Mouse (Mus musculus) subcutaneous adipose tissue, adult 2 months (tissue): Measurements from ENCODE around the gene Mtm1. TPM values are rescaled to one million over a fixed set of nuclear protein-coding genes. Genes with fewer than 3 reads are reported as not detected.

ENCODE experiments used
- polyA plus RNA-seq: library from polyadenylated mRNA; depleted of rRNA; stranded (reverse); fragments of >200 nt; gene quantifications from 2 replicates; pipeline ENCODE4 v1.2.3, GENCODE M21; 2012; ENCODE audit warnings: low replicate concordance; rRNA removed

The Mtm1 gene
- 2.7 and 4.0 TPM in 2 replicates for polyA plus RNA-seq

GRCm38 (mm10) chrX:71210467-71210866, at the start of gene Mtm1:
TSS of gene Mtm1 (plus strand) at chrX:71210767.

GRCm38 (mm10) chrX:71364554-71364991, 154.0 kb downstream of the Mtm1 start, which contains the start of gene Mtmr1:
TSS of gene Mtmr1 (plus strand) at chrX:71364760.

Other genes starting within 250 kb of the Mtm1 start
- gene Mamld1, start 160.5 kb upstream of the Mtm1 start, polyA plus RNA-seq: 3.0 and 7.5 TPM in 2 replicates
- gene Mtmr1, start 154.0 kb downstream of the Mtm1 start, polyA plus RNA-seq: 8.2 and 11.7 TPM in 2 replicates